Mouse (Mus musculus): ENCODE data around the gene Tmem266.

Gene Tmem266

DNA sequence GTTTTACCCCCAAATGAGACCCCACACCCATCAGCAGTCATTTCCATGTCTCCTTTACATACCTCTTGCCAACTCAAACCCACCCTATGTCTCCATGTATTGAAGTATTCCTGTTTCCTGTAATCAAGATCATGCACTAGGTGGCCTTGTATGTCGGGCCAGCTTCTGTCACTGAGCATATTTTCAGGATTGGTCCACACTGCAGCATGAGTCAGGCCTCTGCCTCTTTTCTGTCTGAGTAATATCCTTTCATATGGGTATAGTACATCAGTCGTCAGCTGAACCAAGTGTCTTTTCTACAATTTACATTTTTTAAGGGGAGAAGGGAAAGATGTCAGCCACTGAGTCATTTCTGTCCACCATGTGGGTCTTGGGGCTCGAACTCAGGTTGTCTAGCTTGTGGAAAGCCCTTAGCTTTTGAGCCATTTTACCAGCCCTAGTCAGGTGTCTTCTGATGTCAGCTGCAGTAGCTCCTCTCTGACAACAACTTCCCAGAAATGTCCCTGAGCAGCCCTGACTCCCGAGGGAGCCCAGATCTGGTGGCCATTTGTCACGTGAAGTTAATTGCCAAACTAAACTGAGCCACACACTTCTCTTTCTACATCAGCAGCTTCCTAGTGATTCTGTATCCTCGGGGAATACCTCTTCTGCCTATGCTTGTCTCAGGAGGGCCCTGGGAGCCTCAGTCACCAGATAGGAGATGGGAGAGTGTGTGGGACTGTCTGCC is 78.4 kb downstream of the Tmem266 start:
- no peak for DNase-seq

DNA sequence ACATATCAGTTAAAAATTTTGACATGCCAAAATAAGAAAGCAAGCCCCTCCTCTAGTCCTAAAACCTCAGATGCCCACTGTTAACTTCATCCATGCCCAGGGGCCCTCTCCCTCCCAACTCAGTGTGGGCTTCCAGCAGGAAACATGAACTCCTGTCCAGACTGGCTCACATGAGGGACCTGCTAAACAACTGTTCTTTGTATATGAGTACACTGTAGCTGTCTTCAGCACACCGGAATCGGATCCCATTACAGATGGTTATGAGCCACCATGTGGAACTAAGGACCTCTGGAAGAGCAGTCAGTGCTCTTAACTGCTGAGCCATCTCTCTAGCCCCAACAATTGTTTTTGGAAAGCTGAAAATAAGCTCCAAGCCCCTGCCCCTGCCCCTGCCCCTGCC is 80.1 kb downstream of the Tmem266 start:
- DNase-seq = no peak

DNA sequence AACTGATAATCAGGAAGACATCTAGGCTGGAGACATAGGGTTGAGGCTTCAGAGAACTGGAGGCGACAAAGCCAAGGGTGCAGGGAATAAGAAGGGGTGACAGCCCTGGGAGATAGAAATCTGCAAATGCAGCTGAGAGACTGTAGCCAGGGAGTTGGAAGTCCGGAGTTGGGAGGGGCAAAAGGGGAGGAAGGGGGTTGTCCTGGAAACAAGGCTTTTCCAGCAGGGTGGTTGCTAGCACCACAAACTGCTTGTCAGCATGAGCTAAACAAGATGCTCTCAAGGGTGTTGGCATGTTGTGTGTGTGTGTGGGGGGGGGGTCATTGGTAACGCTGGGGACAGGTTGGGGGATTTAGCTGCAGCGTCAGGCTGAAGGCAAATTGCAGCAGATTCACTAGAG is 82.1 kb downstream of the Tmem266 start:
- DNase-seq = no peak

DNA sequence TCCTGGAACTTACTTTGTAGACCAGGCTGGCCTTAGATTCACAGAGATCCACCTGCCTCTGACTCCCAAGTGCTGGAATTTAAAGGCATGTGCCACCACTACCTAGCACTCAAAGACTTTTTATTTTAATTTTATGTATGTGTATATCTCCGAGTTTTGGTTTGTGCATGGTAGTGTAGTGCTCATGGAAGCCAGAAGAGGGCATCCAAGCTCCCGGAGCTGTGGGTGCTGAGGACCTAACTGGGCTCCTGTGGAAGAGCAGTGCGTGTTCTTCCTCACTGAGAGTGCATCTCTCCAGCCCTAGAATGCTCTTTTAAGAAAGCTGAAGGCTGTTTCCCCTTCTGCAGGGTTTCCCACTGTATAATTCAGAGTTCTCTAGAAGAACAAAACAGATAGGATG is 83.1 kb downstream of the Tmem266 start:
- DNase-seq = no peak

DNA sequence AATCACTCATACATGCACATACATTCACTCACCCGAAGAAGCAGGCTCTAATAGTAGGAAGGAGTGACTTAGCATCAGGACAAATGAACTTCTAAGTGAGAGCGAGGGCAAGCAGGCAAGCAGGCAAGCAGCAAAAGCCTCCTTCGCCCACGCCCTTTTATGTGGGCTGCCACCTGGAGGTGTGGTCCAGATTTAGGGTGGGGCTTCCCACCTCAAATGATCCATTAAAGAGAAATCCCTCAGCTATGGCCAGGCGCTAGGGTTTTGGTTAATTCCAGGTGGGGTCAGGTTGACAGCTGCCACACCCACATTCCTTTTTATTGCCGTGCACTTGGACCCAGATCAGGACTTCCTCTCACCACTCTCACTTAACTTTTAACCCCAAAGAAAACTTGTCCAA is 83.7 kb downstream of the Tmem266 start:
- no peak for DNase-seq

DNA sequence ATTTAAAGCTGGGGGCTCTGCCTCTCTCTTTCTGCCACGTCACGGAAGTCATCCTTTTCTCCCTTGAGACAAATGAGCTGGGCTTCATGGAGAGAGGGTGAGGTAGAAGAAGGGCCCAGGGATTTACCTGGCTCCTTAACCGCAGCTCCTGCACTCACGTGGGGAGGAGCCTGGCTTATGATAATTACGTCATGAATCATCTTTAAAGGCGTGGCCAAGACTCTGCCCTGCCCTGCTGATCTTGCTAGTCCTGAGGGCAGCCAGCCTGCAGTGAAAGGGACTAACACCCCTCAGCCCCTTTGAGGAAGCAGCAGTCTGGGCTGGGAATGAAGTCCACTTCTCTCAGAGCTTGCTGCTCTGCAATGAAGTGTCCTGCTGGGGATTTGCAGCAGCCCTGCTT is 84.4 kb downstream of the Tmem266 start:
- DNase-seq = no peak

DNA sequence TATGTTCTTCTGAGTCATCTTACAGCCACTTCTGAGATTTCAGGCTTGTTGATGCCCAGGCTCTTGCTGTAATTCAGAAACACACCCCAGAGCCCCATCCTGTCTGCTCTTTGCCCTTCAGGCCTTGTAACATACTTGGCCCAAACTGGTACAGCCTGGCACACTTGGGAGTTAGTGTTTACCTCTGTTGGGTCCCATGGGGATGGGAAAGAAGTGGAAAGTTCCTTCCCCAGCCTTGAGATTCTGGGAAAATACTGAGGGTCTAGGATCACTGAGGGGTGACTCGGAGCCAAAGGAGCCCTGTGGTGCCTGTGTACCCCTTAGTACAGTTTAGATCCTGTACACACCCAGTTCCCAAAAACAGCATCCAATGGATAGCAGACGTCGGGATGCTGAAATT is 95.1 kb downstream of the Tmem266 start:
- DNase-seq = no peak

DNA sequence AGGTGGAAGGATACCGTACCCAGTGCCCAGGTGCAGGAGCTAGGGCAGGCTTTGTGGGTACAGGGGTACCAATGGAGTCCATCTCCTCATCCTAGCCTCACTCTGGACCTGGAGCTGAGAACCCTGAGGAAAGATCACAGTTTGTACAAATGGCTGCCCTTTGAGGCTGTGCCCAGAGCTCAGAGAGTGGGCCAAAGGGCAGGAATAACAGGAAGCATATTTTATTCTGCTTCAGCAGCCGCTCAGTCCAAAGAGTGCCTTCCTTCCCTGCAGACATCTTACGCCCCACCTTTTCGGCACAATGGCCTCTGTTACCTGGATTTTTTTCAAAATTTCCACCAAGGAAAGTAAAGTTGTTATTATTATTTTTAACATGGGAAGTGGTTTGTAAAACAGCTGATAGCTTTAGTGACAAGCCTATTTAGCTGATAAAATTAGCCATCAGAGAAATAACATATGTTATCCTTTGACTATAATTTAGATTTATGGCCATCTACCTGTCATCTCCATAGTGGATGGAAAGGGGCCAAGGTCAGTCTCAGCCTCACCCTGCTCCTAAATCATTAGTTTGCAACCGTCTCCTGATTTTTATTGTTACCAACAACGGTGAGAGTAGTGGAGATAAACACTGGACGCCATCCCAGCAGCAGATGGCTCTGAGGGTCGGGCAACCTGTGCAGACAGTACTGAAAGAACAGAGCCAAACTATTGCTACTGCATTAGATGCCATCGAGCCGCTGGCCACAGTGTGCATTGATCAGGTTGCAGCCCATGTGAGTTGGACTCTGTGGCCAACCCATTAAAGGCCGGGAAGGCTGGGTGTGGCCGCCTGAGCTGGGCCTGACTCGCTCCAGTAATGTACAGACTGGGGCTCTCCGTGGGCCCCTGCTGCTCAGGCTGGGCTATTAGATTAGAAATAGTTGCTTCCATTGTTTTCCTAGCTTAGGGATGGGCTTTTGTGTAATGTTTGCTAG is 97.0 kb downstream of the Tmem266 start:
- no peak for DNase-seq

DNA sequence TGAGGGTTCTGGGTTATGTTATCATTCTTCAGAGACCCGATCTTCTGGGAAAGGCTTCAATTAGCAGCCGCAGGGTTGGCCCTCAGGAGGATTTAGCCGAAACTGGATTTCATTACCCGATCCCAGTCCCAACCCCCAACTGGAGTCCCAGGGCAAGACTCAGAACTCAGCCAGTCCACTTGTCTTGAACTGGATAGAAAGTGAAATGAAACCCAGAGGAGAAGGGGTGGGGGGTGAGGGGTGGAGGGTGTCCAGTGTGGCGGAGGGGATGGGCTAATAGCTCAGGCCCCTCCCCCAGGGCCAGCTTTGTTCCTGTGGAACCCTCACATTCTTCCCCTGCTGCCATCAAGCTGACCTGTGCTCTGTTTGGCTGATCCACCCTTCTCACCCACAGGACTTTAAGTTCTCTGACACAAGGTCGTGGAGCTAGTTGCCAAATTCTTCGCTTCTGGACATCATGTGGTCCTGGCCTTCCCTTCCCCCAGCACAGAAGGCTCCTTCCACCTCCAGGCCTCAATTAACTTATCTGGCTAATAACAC is 98.6 kb downstream of the Tmem266 start:
- DNase-seq = no peak

DNA sequence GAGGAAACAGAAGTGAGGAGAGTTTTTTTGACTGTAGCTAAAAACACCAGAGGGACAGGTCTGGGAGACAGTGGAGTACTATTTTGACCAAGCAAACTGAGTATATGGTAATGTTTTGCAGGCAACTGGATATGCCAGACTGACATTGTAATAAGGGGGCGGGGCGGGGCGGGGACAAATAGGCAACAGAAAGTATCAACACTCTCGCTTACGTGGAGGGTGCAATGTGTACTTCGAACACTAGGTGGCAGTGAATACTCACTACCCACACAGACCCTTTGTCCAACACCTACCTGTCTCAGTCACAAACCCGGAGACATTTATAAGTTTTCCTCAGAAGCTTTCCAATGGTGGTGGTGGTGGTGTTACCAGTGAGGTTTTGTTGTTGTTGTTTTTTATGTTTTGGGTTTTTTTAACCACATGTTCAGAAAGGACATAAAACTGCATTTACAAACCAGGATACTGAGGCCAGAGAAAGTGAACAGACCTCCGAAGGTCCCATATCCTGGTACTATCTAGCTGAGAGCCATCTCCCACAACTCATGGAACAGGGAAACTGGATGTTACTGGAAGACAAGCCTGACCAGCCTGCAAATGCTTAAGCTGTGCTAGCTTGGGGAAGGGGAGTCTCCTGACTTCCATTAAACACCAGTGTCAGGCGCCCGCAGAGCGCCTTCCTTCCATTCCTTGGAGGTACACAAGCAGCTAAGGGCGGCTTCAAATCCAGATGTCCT is 102.7 kb downstream of the Tmem266 start:
- DNase-seq = peak; percentile 60

DNA sequence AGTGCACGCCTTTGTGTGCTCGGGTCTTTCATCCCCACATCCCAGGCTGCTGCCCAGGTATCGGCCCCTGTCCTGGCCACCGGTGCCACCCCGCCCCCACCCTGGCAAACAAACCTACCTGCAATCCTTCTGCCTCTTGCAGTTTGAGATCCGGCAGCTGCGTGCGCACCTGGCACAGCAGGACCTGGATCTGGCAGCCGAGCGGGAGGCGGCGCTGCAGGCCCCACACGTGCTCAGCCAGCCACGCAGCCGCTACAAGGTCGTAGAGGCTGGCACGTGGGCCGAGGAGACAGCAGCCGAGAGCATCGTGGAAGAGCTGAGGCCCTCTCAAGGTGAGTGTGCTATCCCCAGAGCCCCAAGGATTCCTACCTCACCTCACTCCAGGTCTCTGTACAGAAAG is 103.4 kb downstream of the Tmem266 start:
- DNase-seq = no peak

DNA sequence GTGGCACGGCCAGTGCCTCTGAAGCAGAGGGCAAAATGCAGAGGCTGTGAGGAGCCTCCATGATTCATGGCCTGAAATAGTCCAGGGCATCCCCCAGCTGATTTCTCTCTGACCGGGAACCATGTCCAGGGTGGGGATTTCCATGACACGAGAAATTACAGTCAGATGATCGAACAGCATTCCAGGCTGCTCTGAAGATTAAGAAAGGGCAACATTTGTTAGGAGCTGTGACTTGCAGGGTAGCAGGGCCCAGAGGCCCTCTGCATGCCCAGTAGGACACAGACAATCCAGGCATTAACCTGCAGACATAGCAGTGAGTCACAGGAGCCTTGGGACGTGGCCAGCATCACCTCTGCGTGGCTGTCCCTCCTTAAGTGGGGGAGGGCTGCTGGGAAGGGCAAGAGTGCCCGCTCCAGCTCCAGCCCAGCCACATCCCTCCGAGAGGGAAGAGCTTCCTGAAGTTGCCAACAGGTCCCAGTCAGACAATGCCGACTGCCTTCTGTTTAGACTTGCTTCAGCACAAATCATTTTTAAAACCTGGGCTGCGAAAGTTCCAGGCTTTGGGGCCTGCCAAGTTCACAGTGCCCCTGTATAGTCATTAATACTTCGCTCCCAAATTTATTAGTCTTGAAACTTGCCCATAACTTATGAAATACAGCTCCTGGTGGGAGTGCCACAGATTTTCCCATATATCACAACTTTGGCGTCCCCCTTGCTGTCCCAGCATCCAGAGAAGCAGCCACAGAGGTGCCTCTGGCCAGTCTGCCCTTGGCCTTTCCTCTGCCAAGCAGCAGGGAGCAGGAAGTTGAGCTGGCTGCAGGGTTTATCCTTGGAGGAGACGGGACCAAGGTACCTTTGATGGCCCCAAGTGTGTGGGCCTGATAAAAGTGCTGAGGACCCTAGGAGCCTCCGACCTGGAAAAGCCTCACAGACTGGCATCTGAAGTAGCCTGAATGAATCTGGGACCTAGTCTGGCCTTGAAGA is 105.9 kb downstream of the Tmem266 start:
- no peak for DNase-seq

DNA sequence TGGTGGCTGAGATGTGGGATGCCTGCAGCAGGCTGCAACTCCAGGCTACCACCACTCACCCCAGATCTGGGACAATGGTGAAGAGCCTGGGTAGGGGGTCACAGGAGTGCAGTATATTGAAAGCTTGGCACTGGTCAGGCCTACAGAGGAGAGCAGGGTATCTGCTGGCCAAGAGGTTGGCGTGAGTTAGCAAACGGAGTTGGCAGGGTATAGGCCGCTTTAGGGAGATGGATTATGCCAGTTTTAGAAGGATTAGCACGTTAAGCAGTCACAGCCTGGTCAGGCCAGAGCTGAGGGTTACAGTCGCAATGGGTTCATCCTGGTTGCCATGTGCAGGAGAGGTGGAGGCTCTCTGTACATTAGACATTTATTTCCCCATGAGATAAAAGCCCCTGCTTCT is 107.2 kb downstream of the Tmem266 start:
- no peak for DNase-seq

DNA sequence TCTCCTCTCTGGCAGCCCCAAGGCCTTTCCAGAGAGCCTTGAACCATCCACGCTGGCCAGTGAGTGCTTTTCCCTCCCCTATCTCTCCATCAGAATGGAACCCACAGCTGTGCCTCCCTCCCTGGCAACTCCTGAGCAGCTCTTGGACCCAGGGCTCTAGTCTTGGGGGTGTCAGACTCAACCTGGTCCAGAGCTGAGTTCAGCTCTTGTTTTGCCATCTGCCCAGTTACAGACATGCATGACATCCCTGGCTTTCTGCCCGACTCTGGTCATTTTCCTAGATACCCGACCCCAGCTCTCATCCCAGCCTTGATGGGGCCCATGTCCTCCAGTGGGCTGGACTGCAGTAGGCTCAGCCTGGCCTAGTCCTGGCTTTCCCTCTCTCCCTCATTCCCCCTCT is 111.7 kb downstream of the Tmem266 start:
- DNase-seq = no peak

DNA sequence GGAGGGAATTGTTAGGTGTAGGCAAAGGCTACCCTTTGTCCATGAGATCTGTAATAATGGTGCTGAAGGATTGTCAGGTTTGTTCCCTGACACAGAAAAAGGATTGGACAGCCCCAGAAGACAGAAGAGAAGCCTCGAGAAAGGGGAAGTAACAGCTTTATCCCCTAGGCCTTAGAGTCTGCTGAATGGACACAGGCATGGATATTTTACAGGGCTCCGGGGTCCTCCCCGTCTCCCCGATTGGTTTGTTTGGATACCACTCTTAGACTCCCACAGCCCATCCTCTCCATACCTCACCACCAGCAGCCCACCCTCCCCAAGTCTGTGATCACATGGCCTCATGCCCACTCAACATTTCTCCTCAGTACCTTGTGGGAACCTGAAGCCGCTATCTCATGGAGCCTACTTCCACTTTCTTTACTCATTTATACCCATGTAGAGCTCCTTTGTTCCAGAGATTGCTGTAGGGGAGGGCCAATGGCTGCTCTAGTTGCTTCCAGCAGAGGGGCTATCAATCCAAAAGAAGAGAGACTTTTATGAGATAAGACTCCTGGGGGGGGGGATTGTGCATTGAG is 112.6 kb downstream of the Tmem266 start:
- DNase-seq = no peak

DNA sequence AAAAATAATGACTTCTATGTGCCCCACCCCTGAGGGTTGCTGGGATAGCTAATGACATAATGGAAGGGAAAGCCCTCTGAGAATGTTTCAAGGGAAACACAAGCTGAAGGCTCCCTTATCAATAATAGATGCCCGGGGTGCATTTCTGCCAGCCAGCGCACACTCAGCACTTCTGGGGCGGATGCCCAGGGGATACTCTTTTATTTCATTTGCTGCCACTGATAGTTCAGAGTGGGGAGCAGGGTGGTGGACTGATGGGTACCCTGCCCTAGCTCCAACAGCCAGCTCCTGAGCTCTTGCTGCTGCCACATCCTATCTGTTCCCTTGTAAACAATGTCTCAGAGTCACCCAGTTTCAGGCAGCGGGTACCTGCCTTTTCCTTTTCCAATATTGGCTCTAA is 120.8 kb downstream of the Tmem266 start:
- DNase-seq = no peak

DNA sequence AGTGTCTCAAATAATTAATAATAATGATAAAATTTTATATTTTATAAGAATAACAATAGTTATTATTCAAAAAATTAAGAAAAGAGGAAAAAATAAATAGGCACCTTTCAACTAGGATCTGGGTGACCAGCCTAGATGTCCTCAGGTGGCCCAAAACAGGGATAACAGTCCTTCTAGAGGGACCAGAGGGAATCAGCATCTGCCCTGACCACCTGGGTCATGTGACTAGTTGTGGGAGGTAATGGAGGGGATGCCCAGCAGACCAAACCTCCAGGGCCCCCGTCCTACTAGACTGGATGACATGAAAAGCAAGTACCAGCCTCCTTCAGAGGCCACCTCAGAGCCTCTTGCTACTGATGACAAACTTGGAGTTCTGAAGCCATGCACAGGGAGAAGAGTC is 122.4 kb downstream of the Tmem266 start:
- no peak for DNase-seq

DNA sequence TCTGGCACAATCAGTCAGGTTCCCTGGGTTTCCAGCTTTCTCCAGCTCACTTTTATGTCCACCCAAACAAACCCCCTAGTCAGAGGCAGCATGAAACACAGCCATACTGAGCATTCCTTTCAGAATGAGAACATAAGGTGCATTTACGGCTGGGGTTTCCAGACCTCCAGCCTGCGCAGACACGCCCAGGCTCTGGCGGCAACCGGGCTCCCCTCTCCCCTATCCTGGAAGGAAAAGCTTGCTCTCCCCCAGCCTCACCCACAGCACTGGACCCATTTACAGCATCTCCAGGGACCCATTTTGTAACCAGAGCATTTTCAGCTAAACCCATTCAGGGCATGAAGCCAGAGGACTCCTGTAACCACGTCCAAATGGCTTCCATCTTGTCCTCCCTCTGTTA is 123.3 kb downstream of the Tmem266 start:
- no peak for DNase-seq

DNA sequence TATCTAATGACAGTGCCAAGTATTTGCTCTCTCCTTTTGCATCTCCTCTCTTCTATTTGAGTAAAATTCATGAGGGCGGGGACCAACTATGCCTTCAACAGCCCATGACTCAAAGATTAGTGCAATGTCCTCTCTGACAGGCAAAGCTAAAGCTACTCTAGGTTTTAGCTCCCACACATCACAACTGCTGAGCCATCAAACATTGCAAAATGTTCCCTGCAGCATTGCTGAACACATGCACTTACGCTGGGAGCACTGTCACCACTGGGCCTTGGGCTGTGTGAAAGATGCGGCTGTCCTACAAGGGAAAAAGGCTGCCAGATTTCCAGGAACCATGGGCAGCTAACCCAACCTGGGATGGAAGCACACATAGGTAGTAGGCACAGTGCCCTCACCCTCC is 124.7 kb downstream of the Tmem266 start:
- DNase-seq = no peak

DNA sequence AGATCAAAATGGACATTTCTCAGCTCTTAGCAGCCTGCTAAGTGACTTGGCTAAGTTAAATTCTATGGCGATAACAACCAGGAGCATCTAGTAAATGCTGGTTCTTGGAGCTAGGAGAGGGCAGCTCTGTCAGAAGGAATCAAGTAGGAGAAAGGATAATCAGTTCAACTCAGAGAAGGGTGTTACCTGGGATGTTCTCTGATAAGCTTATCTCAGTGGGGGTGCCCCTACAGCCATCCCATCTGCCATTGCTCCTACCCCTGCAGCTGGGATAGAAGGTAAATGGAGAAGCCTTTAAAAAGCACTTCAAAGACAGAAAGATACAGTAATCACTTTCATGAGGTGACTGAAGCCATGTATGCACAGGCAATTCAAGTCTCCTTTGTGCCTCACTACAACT is 126.2 kb downstream of the Tmem266 start:
- DNase-seq = no peak

DNA sequence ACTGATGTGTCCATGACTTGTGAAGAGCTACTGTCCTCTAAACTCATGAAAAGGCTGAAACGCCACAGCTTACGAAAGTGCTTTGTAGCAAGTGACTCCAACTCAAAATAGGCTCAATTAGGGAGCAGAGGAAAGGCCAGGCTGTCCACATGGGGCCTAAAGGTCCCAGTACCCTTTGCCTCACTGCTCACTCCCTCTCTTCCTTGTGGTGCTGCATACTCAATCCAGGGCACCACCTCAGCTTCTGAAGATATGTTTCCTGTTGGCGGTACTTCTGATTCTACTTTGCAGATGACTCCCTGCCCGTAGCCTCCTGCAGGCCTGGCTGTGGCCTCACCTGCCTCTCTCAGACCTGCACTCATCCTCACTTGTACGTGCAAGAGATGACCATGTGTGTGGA is 126.7 kb downstream of the Tmem266 start:
- no peak for DNase-seq

DNA sequence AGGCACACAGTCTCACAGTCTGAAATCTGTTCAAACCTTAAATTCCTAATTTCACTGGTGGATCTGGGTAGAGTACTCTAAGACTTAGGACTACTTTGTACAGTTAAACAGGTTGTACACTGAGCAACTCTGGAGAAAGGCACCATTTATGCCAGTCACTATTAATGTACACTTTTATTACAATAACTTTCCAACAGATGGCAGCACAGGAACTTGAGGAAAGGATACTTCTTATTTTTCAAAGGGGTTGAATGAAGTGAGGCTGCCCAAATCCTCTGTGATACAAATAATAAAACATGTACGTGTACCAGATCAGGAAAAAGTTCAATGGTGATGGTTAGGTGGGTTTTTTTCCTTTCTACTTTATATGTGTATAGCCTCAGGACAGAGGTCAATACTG is 141.7 kb downstream of the Tmem266 start:
- DNase-seq = no peak

Measured in right cerebral cortex, postnatal 14 days (tissue).